Mouse (Mus musculus) stomach, postnatal 0 days (tissue): ENCODE results near the gene Sumo1. TPM values are rescaled to one million over a fixed set of nuclear protein-coding genes. Genes with fewer than 3 reads are reported as not detected.

Experiments used
- ATAC-seq: fragments of 200-750 bp; cut with Nextera tagmentation; 2 replicates; pipeline ENCODE4 v1.8.0; 2017; ENCODE audit not compliant: low FRiP score, low TSS enrichment
- DNase-seq: peaks from one replicate; pipeline ENCODE4 v3.0.0-alpha.2; 2016; ENCODE audit warnings: low spot score
- H3K27ac ChIP-seq: fragments of 300-500 bp; sonication (generic); replicated peaks from 2 replicates; pipeline ENCODE4 v1.5.1; 2014; ENCODE audit warnings: mild to moderate bottlenecking, control low read depth
- H3K27me3 ChIP-seq: fragments of 300-500 bp; sonication (generic); 2 replicates; pipeline ENCODE4 v1.6.1; 2014; ENCODE audit warnings: low read length; ENCODE audit not compliant: control insufficient read depth, insufficient read depth
- H3K36me3 ChIP-seq: fragments of 300-500 bp; sonication (generic); 2 replicates; pipeline ENCODE4 v1.6.1; 2014; ENCODE audit warnings: low read length, mixed read lengths; ENCODE audit not compliant: control insufficient read depth, insufficient read depth
- H3K4me1 ChIP-seq: fragments of 300-500 bp; sonication (generic); replicated peaks from 2 replicates; pipeline ENCODE4 v1.6.1; 2014; ENCODE audit warnings: antibody characterized with exemption; ENCODE audit not compliant: control insufficient read depth, insufficient read depth
- H3K4me2 ChIP-seq: fragments of 300-500 bp; sonication (generic); replicated peaks from 2 replicates; pipeline ENCODE4 v1.6.1; 2014; ENCODE audit warnings: low read depth, mild to moderate bottlenecking, control low read depth, moderate library complexity
- H3K4me3 ChIP-seq: fragments of 300-500 bp; sonication (generic); 2 replicates; pipeline ENCODE4 v1.5.1; 2014; ENCODE audit warnings: low read depth, low read length, control low read depth
- H3K9ac ChIP-seq: fragments of 300-500 bp; sonication (generic); 2 replicates; pipeline ENCODE4 v1.6.1; 2014; ENCODE audit warnings: mild to moderate bottlenecking, low read length, control low read depth, mixed read lengths
- H3K9me3 ChIP-seq: fragments of 300-500 bp; sonication (generic); 2 replicates; pipeline ENCODE4 v1.6.1; 2016; ENCODE audit warnings: low read length; ENCODE audit not compliant: control insufficient read depth
- CTCF ChIP-seq: IDR thresholded peaks from 2 replicates; pipeline ENCODE4 v1.5.1; 2016; ENCODE audit warnings: antibody characterized with exemption, low read depth, mild to moderate bottlenecking, moderate library complexity
- EP300 ChIP-seq: optimal IDR thresholded peaks from 2 replicates; pipeline ENCODE3; 2016; ENCODE audit warnings: antibody characterized with exemption
- WGBS: fragments of 180-500 bp; shearing (Covaris S2); extraction: QIAGEN DNeasy Blood & Tissue Kit; methylation state at CpG from one replicate; pipeline ENCODE4 v1.1.7; 2014; 5-methylcytosine and 5-hydroxymethylcytosine counted together
- polyA plus RNA-seq: library from polyadenylated mRNA; unstranded; fragments of >200 nt; fragmentation: Nextera tagmentation; extraction: Ambion mirVana; gene quantifications from 2 replicates; pipeline ENCODE4 v1.2.1, GENCODE M21; 2015

Gene Sumo1
- 224 TPM in 2 replicates for polyA plus RNA-seq

- Histone ChIP-seq H3K27ac (peak within 1 kb of the TSS; percentile 97), H3K4me3 (peak within 1 kb of the TSS; percentile 95), H3K27me3 (no peaks in the 10 kb centered on the region), H3K9ac (peak within 1 kb of the TSS; percentile 99), H3K9me3 (no peaks in the 10 kb centered on the region), H3K4me1 (no peaks in the 10 kb centered on the region), H3K36me3 (no peaks in the 10 kb centered on the region), H3K4me2 (peak within 1 kb of the TSS; percentile 54)
- peak; percentile 94 for ATAC-seq
- TF ChIP-seq CTCF: 0 out of 2 replicates have a peak, but pooled peaks have one; percentile 3
- TF ChIP-seq EP300: no peak
- WGBS: 0% methylated on average over 33 of the region's 36 CpGs
- peak; percentile 87 for DNase-seq
Observed at GRCm38 (mm10) chr1:59670641-59671168, at the start of gene Sumo1. Gene Sumo1, minus strand, starts transcription at chr1:59670834.

GRCm38 (mm10) chr1:59719900-59720299, 49.3 kb upstream of the Sumo1 start:
- no peak overlapping the region for H3K4me3 ChIP-seq
- ATAC-seq: no peak
- no peaks in the 10 kb centered on the region for H3K27me3 ChIP-seq
- no peaks in the 10 kb centered on the region for H3K9me3 ChIP-seq
- 42% methylated on average over 4 of the region's 4 CpGs for WGBS
- no peaks in the 10 kb centered on the region for H3K4me1 ChIP-seq
- no peaks in the 10 kb centered on the region for H3K36me3 ChIP-seq
- TF ChIP-seq EP300 (no peak), CTCF (peak; percentile 73)
- no peak overlapping the region for H3K27ac ChIP-seq
- H3K4me2 ChIP-seq: no peak overlapping the region
- no peak overlapping the region for H3K9ac ChIP-seq
- no peak for DNase-seq

- no peak for TF ChIP-seq EP300
- TF ChIP-seq CTCF: peak; percentile 58
- Histone ChIP-seq H3K9ac (no peak overlapping the region), H3K36me3 (peaks cover 19% of the 10 kb centered on the region), H3K27me3 (no peaks in the 10 kb centered on the region), H3K4me1 (no peaks in the 10 kb centered on the region), H3K27ac (no peak overlapping the region), H3K4me3 (no peak overlapping the region), H3K4me2 (no peak overlapping the region), H3K9me3 (no peaks in the 10 kb centered on the region)
- no peak for DNase-seq
- no peak for ATAC-seq
- 92% methylated on average over 1 of the region's 1 CpGs for WGBS
Observed at GRCm38 (mm10) chr1:59701766-59702165, 31.1 kb upstream of the Sumo1 start.

GRCm38 (mm10) chr1:59698207-59698606, 27.6 kb upstream of the Sumo1 start:
- DNase-seq: no peak
- no peak for ATAC-seq
- Histone ChIP-seq H3K4me2 (no peak overlapping the region), H3K36me3 (peaks cover 15% of the 10 kb centered on the region), H3K4me3 (no peak overlapping the region), H3K9ac (no peak overlapping the region), H3K9me3 (no peaks in the 10 kb centered on the region), H3K27ac (no peak overlapping the region), H3K4me1 (no peaks in the 10 kb centered on the region), H3K27me3 (no peaks in the 10 kb centered on the region)
- WGBS: 94% methylated on average over 3 of the region's 3 CpGs
- TF ChIP-seq EP300: no peak
- TF ChIP-seq CTCF: no peak

- H3K4me3 ChIP-seq: no peak overlapping the region
- TF ChIP-seq EP300 (no peak), CTCF (no peak)
- no peak overlapping the region for H3K9ac ChIP-seq
- H3K36me3 ChIP-seq: peaks cover 15% of the 10 kb centered on the region
- no peaks in the 10 kb centered on the region for H3K27me3 ChIP-seq
- H3K4me2 ChIP-seq: no peak overlapping the region
- 73% methylated on average over 5 of the region's 5 CpGs for WGBS
- H3K4me1 ChIP-seq: no peaks in the 10 kb centered on the region
- DNase-seq (peak; percentile 34), ATAC-seq (no peak; the same call in 1 of the 2 replicates)
- no peaks in the 10 kb centered on the region for H3K9me3 ChIP-seq
- H3K27ac ChIP-seq: no peak overlapping the region
Observed at GRCm38 (mm10) chr1:59697751-59698150, 27.1 kb upstream of the Sumo1 start.

GRCm38 (mm10) chr1:59690467-59690866, 19.8 kb upstream of the Sumo1 start:
- WGBS: 87% methylated on average over 5 of the region's 5 CpGs
- TF ChIP-seq CTCF (peak; percentile 28; the same call in 1 of the 2 replicates), EP300 (no peak)

More at GRCm38 (mm10) chr1:59690467-59690866, 19.8 kb upstream of the Sumo1 start:
- DNase-seq (no peak), ATAC-seq (no peak)
- H3K27ac ChIP-seq: no peak overlapping the region
- H3K27me3 ChIP-seq: no peaks in the 10 kb centered on the region
- H3K4me2 ChIP-seq: no peak overlapping the region
- peaks cover 3% of the 10 kb centered on the region; the same call in 1 of the 2 replicates for H3K36me3 ChIP-seq
- H3K4me3 ChIP-seq: no peak overlapping the region
- H3K4me1 ChIP-seq: 0 out of 2 replicates have a peak, but pooled peaks cover 2% of the 10 kb centered on the region
- no peak overlapping the region for H3K9ac ChIP-seq
- H3K9me3 ChIP-seq: no peaks in the 10 kb centered on the region
